Mouse (Mus musculus): Measurements from ENCODE around the gene Trpm4.
"Not testable (repeated sequence)": the region's sequence is repeated elsewhere in the genome, so short reads cannot be mapped to it uniquely, and the experiment has no call there.

The Trpm4 gene

GRCm38 (mm10) chr7:45255822-45256221 is 77.8 kb downstream of the Trpm4 start:
- DNase-seq (ENCODE audit: low spot score in 2 of 2) = not testable (repeated sequence)

- no peak for DNase-seq (ENCODE audit: low spot score in 2 of 2)
Observed at GRCm38 (mm10) chr7:45253806-45254205, 79.8 kb downstream of the Trpm4 start.

Data from thymus, postnatal 10 days (tissue).